Mouse (Mus musculus): ENCODE results near the gene Olfr78.

Olfr78 gene

GRCm38 (mm10) chr7:102759266-102759665 lies at the start of gene Olfr78, which contains the start of gene Olfr560:
Gene Olfr78, minus strand, starts transcription at chr7:102759471.
Gene Olfr560, minus strand, starts transcription at chr7:102759366.
- no peak for DNase-seq (ENCODE audit: low read depth, low spot score)

GRCm38 (mm10) chr7:102803180-102803579 lies 43.9 kb upstream of the Olfr78 start, which contains the start of gene Olfr564:
Gene Olfr564, plus strand, starts transcription at chr7:102803480.
- DNase-seq (ENCODE audit: low read depth, low spot score), result no peak

- DNase-seq (ENCODE audit: low read depth, low spot score), result no peak
Observed at GRCm38 (mm10) chr7:102770921-102771320, 11.7 kb upstream of the Olfr78 start, which contains the start of gene Olfr561. Gene Olfr561, plus strand, starts transcription at chr7:102771221.

- DNase-seq (ENCODE audit: low read depth, low spot score), result no peak
Observed at GRCm38 (mm10) chr7:102752086-102752485, 7.2 kb downstream of the Olfr78 start.

GRCm38 (mm10) chr7:102737705-102738104 lies 21.6 kb downstream of the Olfr78 start:
- DNase-seq (ENCODE audit: low read depth, low spot score), result no peak

GRCm38 (mm10) chr7:102733793-102734192 lies 25.5 kb downstream of the Olfr78 start:
- DNase-seq (ENCODE audit: low read depth, low spot score), result no peak

- DNase-seq (ENCODE audit: low read depth, low spot score), result no peak
Observed at GRCm38 (mm10) chr7:102727391-102727790, 31.9 kb downstream of the Olfr78 start, which contains the start of gene Olfr559. Gene Olfr559, minus strand, starts transcription at chr7:102727491.

GRCm38 (mm10) chr7:102718970-102719369 lies 40.3 kb downstream of the Olfr78 start, which contains the start of gene Olfr33:
Gene Olfr33, minus strand, starts transcription at chr7:102719070.
- DNase-seq (ENCODE audit: low read depth, low spot score), result no peak

- no peak for DNase-seq (ENCODE audit: low read depth, low spot score)
Observed at GRCm38 (mm10) chr7:102701915-102702314, 57.4 kb downstream of the Olfr78 start, which contains the start of gene Olfr558. Gene Olfr558, plus strand, starts transcription at chr7:102702215.

GRCm38 (mm10) chr7:102698461-102698860 lies 60.8 kb downstream of the Olfr78 start:
- DNase-seq (ENCODE audit: low read depth, low spot score), result no peak

- peak; percentile 22 for DNase-seq (ENCODE audit: low read depth, low spot score)
Observed at GRCm38 (mm10) chr7:102695358-102696125, 63.7 kb downstream of the Olfr78 start, which contains the start of gene Olfr557. Gene Olfr557, plus strand, starts transcription at chr7:102695910.
